Mouse (Mus musculus) bone marrow, adult 2 months (tissue): ENCODE results near the gene Rpl23. TPM values are rescaled to one million over a fixed set of nuclear protein-coding genes. Genes with fewer than 3 reads are reported as not detected.
A peak's percentile ranks its signal among the peaks of the same experiment; 100 is the strongest.

Source experiments
- H3K27ac ChIP-seq: fragments of 200-500 bp; 2 replicates; pipeline ENCODE4 v1.5.1; 2012; ENCODE audit warnings: low read depth, mild to moderate bottlenecking, control low read depth, inconsistent platforms, low read length; ENCODE audit not compliant: control insufficient read depth, poor library complexity, insufficient read depth
- H3K4me1 ChIP-seq: fragments of 200-500 bp; 2 replicates; pipeline ENCODE4 v1.6.1; 2011; ENCODE audit warnings: low read length; ENCODE audit not compliant: control insufficient read depth, insufficient read depth
- H3K4me3 ChIP-seq: fragments of 200-500 bp; replicated peaks from 2 replicates; pipeline ENCODE3; 2011; ENCODE audit warnings: mild to moderate bottlenecking, low read depth, low read length, control low read depth; ENCODE audit not compliant: control insufficient read depth
- CTCF ChIP-seq: fragments of 200-500 bp; IDR thresholded peaks from 2 replicates; pipeline ENCODE4 v1.5.1; 2011; ENCODE audit warnings: low read length, control low read depth; ENCODE audit not compliant: control insufficient read depth, insufficient read depth
- POLR2A ChIP-seq: fragments of 200-500 bp; IDR thresholded peaks from 2 replicates; pipeline ENCODE4 v1.6.1; 2011; ENCODE audit warnings: low read depth, mild to moderate bottlenecking, control low read depth, low read length, borderline replicate concordance; ENCODE audit not compliant: control insufficient read depth
- WGBS: fragments of 180-500 bp; shearing (Covaris S2); methylation state at CpG from one replicate; pipeline ENCODE4 v1.1.7; 2018; 5-methylcytosine and 5-hydroxymethylcytosine counted together
- polyA plus RNA-seq: library from polyadenylated mRNA; stranded (reverse); fragments of >200 nt; gene quantifications from 2 replicates; pipeline ENCODE4 v1.2.4, GENCODE M21; 2011; ENCODE audit warnings: low replicate concordance; ENCODE audit not compliant: missing spikeins, insufficient read depth, insufficient read length

The Rpl23 gene
- polyA plus RNA-seq, 1 experiment, result 853 TPM

DNA sequence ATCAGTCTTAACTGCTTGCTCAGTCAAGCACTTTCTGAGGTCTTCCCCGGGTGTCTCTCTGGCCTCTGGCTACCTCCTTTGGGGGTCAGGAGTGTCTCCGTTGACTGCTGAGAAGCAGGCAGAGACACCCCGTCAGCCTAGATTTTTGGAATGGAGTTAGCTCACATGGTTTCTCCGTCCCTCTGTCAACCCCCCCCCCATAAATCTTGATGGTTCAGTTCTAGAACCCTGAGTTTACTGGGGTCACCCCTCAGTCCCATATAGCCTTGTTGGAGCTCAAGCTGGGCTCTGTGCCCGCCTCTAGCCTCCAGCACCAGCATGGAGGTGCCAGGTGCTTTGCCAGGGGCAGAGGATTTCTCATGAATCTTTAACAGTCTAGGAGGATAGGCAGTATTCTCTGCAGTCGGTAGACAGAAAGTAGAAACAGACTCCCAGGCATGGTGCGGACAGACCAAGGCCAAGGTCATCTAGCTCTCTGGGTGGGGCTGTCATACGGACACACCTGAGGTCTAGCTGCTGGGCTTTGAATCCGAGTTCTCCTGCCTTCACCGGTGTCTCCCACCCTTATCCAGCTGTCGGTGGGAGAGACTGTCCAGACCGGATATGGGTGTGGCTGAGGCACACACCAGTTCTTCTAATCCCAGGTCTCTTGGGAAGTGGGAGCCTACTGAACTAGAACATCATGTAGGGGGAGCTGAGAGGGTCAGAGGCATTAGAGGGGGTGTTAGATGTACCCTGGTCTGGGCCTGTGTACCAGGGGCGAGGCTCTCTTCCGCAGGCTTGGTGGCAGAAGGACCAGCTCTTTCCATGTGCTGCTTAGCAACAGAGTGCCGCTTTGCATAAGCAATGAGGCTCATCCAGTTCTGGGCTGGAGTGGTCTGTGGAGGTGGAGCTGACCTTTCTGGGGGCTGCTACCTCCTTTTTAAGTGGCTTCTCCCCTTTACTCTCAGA lies 23.7 kb upstream of the Rpl23 start:
- Histone ChIP-seq H3K4me1 (peaks cover 4% of the 10 kb centered on the region; the same call in 1 of the 2 replicates), H3K27ac (no peak overlapping the region), H3K4me3 (no peak overlapping the region)
- no peak for TF ChIP-seq CTCF
- TF ChIP-seq POLR2A, result no peak
- 78% methylated on average over 15 of the region's 15 CpGs for WGBS

GRCm38 (mm10) chr11:97804841-97805661 lies 22.8 kb upstream of the Rpl23 start:
- peaks cover 2% of the 10 kb centered on the region; the same call in 1 of the 2 replicates for H3K4me1 ChIP-seq
- H3K27ac ChIP-seq, result no peak overlapping the region

DNA sequence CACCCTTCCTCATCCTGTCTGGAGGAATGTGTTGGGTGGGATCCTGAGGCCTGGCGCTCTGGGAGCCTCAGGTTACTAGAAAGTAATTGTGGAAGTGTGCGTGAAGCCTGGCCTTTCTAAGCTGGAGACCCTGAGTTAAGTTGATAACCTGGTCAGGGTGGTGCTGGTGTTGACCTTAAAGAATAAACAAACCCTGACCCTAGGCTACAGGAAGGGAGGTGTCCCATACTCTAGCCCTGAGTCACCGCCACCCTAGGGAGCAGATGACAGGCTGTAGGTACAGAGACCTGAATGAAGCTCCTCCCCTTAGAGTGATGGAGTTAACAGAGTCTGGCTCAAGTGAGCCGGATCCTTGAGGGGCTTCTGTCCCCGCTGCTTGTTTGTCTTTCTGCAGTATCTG lies 21.6 kb upstream of the Rpl23 start:
- H3K4me1 ChIP-seq, result peaks cover 2% of the 10 kb centered on the region; the same call in 1 of the 2 replicates
- TF ChIP-seq POLR2A (no peak), CTCF (no peak)
- H3K4me3 ChIP-seq, result no peak overlapping the region
- WGBS, result 74% methylated on average over 5 of the region's 5 CpGs
- no peak overlapping the region for H3K27ac ChIP-seq

More at GRCm38 (mm10) chr11:97804841-97805661, 22.8 kb upstream of the Rpl23 start:
- no peak for TF ChIP-seq POLR2A
- no peak for TF ChIP-seq CTCF
- WGBS, result 50% methylated on average over 9 of the region's 9 CpGs
- no peak overlapping the region for H3K4me3 ChIP-seq

DNA sequence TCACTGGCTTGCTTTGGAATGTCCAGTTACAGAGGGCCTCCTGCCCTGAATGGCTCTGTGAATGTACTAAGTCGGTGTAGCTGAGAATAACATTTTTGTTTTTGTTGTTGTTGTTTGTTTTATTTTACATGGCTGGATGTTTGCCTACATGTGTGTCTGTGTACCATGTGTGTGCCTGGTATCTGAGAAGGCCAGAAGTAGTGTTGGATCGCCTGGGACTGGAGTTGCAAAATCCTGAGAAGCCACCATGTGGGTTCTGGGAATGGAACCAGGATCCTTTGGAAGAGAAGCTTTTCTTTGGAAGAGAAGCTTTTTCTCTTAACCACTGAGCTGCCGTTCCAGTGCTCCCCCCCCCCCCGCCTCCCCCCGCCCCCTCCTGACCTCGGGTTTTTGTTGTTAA lies 20.3 kb upstream of the Rpl23 start:
- WGBS, result 65% methylated on average over 6 of the region's 6 CpGs
- H3K4me1 ChIP-seq, result peaks cover 2% of the 10 kb centered on the region; the same call in 1 of the 2 replicates
- no peak overlapping the region for H3K4me3 ChIP-seq
- no peak overlapping the region for H3K27ac ChIP-seq
- TF ChIP-seq POLR2A, result no peak
- no peak for TF ChIP-seq CTCF

- Histone ChIP-seq H3K27ac (no peak overlapping the region), H3K4me3 (no peak overlapping the region), H3K4me1 (peaks cover 2% of the 10 kb centered on the region; the same call in 1 of the 2 replicates)
- 29% methylated on average over 1 of the region's 1 CpGs for WGBS
- TF ChIP-seq POLR2A (no peak), CTCF (no peak)
These were observed 19.9 kb upstream of the Rpl23 start for GRCm38 (mm10) chr11:97802194-97802470.

GRCm38 (mm10) chr11:97801409-97802193 lies 19.4 kb upstream of the Rpl23 start:
- no peak for TF ChIP-seq POLR2A
- peak; percentile 15; the same call in 1 of the 2 replicates for TF ChIP-seq CTCF
- Histone ChIP-seq H3K4me1 (peaks cover 2% of the 10 kb centered on the region; the same call in 1 of the 2 replicates), H3K4me3 (peak overlapping the region; percentile 84), H3K27ac (no peak overlapping the region)
- WGBS, result 64% methylated on average over 8 of the region's 8 CpGs

GRCm38 (mm10) chr11:97800691-97801408 lies 18.6 kb upstream of the Rpl23 start:
- no peak for TF ChIP-seq CTCF
- TF ChIP-seq POLR2A, result no peak
- H3K4me3 ChIP-seq, result peak overlapping the region; percentile 84
- H3K27ac ChIP-seq, result peak overlapping the region; percentile 87
- WGBS, result 5% methylated on average over 17 of the region's 17 CpGs
- H3K4me1 ChIP-seq, result peaks cover 2% of the 10 kb centered on the region; the same call in 1 of the 2 replicates
